Mouse (Mus musculus): Measurements from ENCODE around the gene Ston1.

DNA sequence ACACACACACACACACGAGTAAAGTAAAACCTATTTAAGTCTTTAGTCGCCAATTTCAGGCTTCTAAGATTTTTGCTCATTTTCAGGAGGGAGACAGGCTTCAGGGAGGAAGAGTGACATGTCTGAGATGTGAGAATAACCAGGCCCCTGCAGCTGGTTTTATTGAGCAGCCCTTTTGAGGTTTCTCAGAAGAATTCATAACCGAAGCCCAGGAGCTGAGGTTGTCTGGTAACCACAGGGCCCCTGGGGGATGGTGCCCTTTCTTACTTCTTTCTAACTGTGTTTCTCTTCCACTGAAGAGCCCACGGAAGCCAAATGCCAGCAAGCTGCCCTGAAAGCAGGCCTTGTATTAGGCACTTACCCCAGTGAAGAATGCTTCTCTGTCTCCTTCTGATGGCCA, 23.5 kb downstream of the Ston1 start:
- TF ChIP-seq CTCF (IDR thresholded peaks at IDR 0.05; ENCODE audit: extremely low read depth, insufficient read depth, low read length) (no peak), POLR2A (IDR thresholded peaks at IDR 0.05; ENCODE audit: extremely low read depth, insufficient read depth, low read length) (no peak)
